Mouse (Mus musculus): ENCODE data around the gene Me1. TPM values are rescaled to one million over a fixed set of nuclear protein-coding genes. Genes with fewer than 3 reads are reported as not detected.

The Me1 gene
- polyA plus RNA-seq, 2 experiments, result 21.1 to 23.5 TPM

GRCm38 (mm10) chr9:86583740-86584139 lies 112.0 kb downstream of the Me1 start:
- 52% methylated on average over 3 of the region's 3 CpGs for WGBS
- Histone ChIP-seq H3K36me3 (ENCODE audit: control insufficient read depth, insufficient read depth, low read length) (peaks cover 3% of the 10 kb centered on the region; the same call in 1 of the 2 replicates), H3K27me3 (ENCODE audit: control insufficient read depth, insufficient read depth, low read length) (no peaks in the 10 kb centered on the region), H3K4me3 (replicated peaks; ENCODE audit: low read length) (no peak overlapping the region), H3K9ac (ENCODE audit: low read depth, low read length, severe bottlenecking) (no peak overlapping the region), H3K4me2 (replicated peaks; ENCODE audit: low read depth, low read length, severe bottlenecking) (no peak overlapping the region), H3K9me3 (ENCODE audit: control insufficient read depth, low read length) (no peaks in the 10 kb centered on the region), H3K4me1 (ENCODE audit: control insufficient read depth, insufficient read depth, low read length) (no peaks in the 10 kb centered on the region), H3K27ac (replicated peaks; ENCODE audit: low read depth, low read length) (no peak overlapping the region)
- TF ChIP-seq POLR2A (IDR thresholded peaks at IDR 0.05; ENCODE audit: borderline replicate concordance, extremely low read depth, insufficient read depth, insufficient read length), result no peak
- peak; percentile 47; the same call in 1 of the 2 replicates for ATAC-seq (ENCODE audit: low FRiP score, low read depth)
- peak; percentile 68 for DNase-seq (ENCODE audit: low spot score)

- H3K4me3 ChIP-seq (replicated peaks; ENCODE audit: low read length), result no peak overlapping the region
- no peak overlapping the region for H3K4me2 ChIP-seq (replicated peaks; ENCODE audit: low read depth, low read length, severe bottlenecking)
- DNase-seq (ENCODE audit: low spot score) (no peak), ATAC-seq (ENCODE audit: low FRiP score, low read depth) (no peak)
- TF ChIP-seq POLR2A (IDR thresholded peaks at IDR 0.05; ENCODE audit: borderline replicate concordance, extremely low read depth, insufficient read depth, insufficient read length), result no peak
- 84% methylated on average over 10 of the region's 10 CpGs for WGBS
- H3K9ac ChIP-seq (ENCODE audit: low read depth, low read length, severe bottlenecking), result no peak overlapping the region
- H3K27me3 ChIP-seq (ENCODE audit: control insufficient read depth, insufficient read depth, low read length), result no peaks in the 10 kb centered on the region
- no peaks in the 10 kb centered on the region for H3K9me3 ChIP-seq (ENCODE audit: control insufficient read depth, low read length)
- H3K4me1 ChIP-seq (ENCODE audit: control insufficient read depth, insufficient read depth, low read length), result no peaks in the 10 kb centered on the region
- H3K36me3 ChIP-seq (ENCODE audit: control insufficient read depth, insufficient read depth, low read length), result no peaks in the 10 kb centered on the region
- no peak overlapping the region for H3K27ac ChIP-seq (replicated peaks; ENCODE audit: low read depth, low read length)
Observed at GRCm38 (mm10) chr9:86579657-86580056, 116.1 kb downstream of the Me1 start.

GRCm38 (mm10) chr9:86575178-86575577 lies 120.6 kb downstream of the Me1 start:
- no peak overlapping the region for H3K9ac ChIP-seq (ENCODE audit: low read depth, low read length, severe bottlenecking)
- no peak for ATAC-seq (ENCODE audit: low FRiP score, low read depth)
- 86% methylated on average over 6 of the region's 6 CpGs for WGBS
- no peaks in the 10 kb centered on the region for H3K36me3 ChIP-seq (ENCODE audit: control insufficient read depth, insufficient read depth, low read length)
- DNase-seq (ENCODE audit: low spot score), result no peak
- no peaks in the 10 kb centered on the region for H3K9me3 ChIP-seq (ENCODE audit: control insufficient read depth, low read length)
- no peak overlapping the region for H3K4me3 ChIP-seq (replicated peaks; ENCODE audit: low read length)
- H3K27me3 ChIP-seq (ENCODE audit: control insufficient read depth, insufficient read depth, low read length), result no peaks in the 10 kb centered on the region
- H3K4me1 ChIP-seq (ENCODE audit: control insufficient read depth, insufficient read depth, low read length), result peaks cover 6% of the 10 kb centered on the region
- H3K4me2 ChIP-seq (replicated peaks; ENCODE audit: low read depth, low read length, severe bottlenecking), result no peak overlapping the region
- no peak overlapping the region for H3K27ac ChIP-seq (replicated peaks; ENCODE audit: low read depth, low read length)
- TF ChIP-seq POLR2A (IDR thresholded peaks at IDR 0.05; ENCODE audit: borderline replicate concordance, extremely low read depth, insufficient read depth, insufficient read length), result no peak

GRCm38 (mm10) chr9:86573616-86574303 lies 122.0 kb downstream of the Me1 start:
- Histone ChIP-seq H3K4me2 (replicated peaks; ENCODE audit: low read depth, low read length, severe bottlenecking) (no peak overlapping the region), H3K27me3 (ENCODE audit: control insufficient read depth, insufficient read depth, low read length) (no peaks in the 10 kb centered on the region), H3K9me3 (ENCODE audit: control insufficient read depth, low read length) (no peaks in the 10 kb centered on the region), H3K4me1 (ENCODE audit: control insufficient read depth, insufficient read depth, low read length) (peaks cover 8% of the 10 kb centered on the region), H3K36me3 (ENCODE audit: control insufficient read depth, insufficient read depth, low read length) (peaks cover 6% of the 10 kb centered on the region), H3K4me3 (replicated peaks; ENCODE audit: low read length) (no peak overlapping the region), H3K27ac (replicated peaks; ENCODE audit: low read depth, low read length) (no peak overlapping the region), H3K9ac (ENCODE audit: low read depth, low read length, severe bottlenecking) (no peak overlapping the region)
- ATAC-seq (ENCODE audit: low FRiP score, low read depth), result no peak
- WGBS, result 72% methylated on average over 20 of the region's 20 CpGs
- TF ChIP-seq POLR2A (IDR thresholded peaks at IDR 0.05; ENCODE audit: borderline replicate concordance, extremely low read depth, insufficient read depth, insufficient read length), result no peak
- no peak for DNase-seq (ENCODE audit: low spot score)

GRCm38 (mm10) chr9:86572636-86573291 lies 123.0 kb downstream of the Me1 start:
- Histone ChIP-seq H3K27ac (replicated peaks; ENCODE audit: low read depth, low read length) (no peak overlapping the region), H3K4me3 (replicated peaks; ENCODE audit: low read length) (peak overlapping the region; percentile 71), H3K4me2 (replicated peaks; ENCODE audit: low read depth, low read length, severe bottlenecking) (peak overlapping the region; percentile 97), H3K9ac (ENCODE audit: low read depth, low read length, severe bottlenecking) (no peak overlapping the region), H3K36me3 (ENCODE audit: control insufficient read depth, insufficient read depth, low read length) (peaks cover 12% of the 10 kb centered on the region), H3K9me3 (ENCODE audit: control insufficient read depth, low read length) (no peaks in the 10 kb centered on the region), H3K27me3 (ENCODE audit: control insufficient read depth, insufficient read depth, low read length) (no peaks in the 10 kb centered on the region), H3K4me1 (ENCODE audit: control insufficient read depth, insufficient read depth, low read length) (peaks cover 8% of the 10 kb centered on the region)
- ATAC-seq (ENCODE audit: low FRiP score, low read depth), result no peak
- TF ChIP-seq POLR2A (IDR thresholded peaks at IDR 0.05; ENCODE audit: borderline replicate concordance, extremely low read depth, insufficient read depth, insufficient read length), result no peak
- WGBS, result 12% methylated on average over 13 of the region's 13 CpGs
- DNase-seq (ENCODE audit: low spot score), result peak; percentile 66

All from limb, embryonic 14.5 days (tissue).